Mouse (Mus musculus) layer of hippocampus, postnatal 10 days (tissue): Measurements from ENCODE around the gene Krtap12-1. TPM values are rescaled to one million over a fixed set of nuclear protein-coding genes. Genes with fewer than 3 reads are reported as not detected.
"Not testable (repeated sequence)": the region's sequence is repeated elsewhere in the genome, so short reads cannot be mapped to it uniquely, and the experiment has no call there.

ENCODE experiments used
- DNase-seq, 2 experiments: peaks; one replicate each; pipeline ENCODE4 v3.0.0; 2021; ENCODE audit warnings: low spot score in 2 of 2
- total RNA-seq, 2 experiments: library from RNA; stranded (reverse); gene quantifications; 2 replicates each; pipeline ENCODE4 v1.2.3; 2021

The Krtap12-1 gene
- total RNA-seq, 2 experiments from 2014 or later, result not detected

DNA sequence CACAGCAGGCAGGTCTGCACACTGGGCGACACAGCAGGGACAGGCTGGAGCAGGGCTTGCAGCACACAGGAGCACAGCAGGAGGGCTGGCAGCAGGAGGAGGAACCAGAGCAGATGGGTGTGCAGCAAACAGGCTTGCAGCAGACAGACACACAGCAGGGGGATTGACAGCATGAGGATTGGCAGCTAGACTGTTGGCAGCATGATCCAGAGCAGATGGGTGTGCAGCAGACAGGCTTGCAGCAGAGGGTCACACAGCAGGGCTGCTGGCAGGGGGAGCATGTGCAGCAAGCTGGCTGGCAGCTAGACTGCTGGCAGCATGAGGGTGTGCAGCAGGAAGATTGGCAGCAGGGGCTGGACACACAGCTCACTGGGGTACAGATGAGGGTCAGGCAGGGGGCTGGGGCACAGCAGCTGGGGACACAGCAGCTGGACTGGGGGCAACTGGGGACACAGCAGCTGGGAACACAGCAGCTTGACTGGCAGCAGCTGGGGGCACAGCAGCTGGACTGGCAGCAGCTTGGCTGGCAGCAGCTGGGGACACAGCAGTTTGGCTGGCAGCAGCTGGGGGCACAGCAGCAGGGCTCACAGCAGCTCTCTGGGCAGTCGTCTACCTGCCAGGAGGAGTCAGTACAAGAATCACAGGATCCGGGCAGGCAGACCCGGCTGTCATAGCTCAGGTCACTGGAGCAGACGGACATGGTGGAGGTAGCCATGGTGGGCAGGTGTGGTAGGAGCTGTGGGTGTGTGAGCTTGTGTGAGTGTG lies 21.7 kb downstream of the Krtap12-1 start, which contains the start of gene Gm18596:
Gene Gm18596 (minus strand): TSS at position 715 of the 765 bp plus-strand sequence.
- DNase-seq, result peak in 1 of 2 experiments; percentile 32

- DNase-seq, result not testable (repeated sequence)
Observed at GRCm38 (mm10) chr10:77750686-77751085, 30.3 kb downstream of the Krtap12-1 start.

DNA sequence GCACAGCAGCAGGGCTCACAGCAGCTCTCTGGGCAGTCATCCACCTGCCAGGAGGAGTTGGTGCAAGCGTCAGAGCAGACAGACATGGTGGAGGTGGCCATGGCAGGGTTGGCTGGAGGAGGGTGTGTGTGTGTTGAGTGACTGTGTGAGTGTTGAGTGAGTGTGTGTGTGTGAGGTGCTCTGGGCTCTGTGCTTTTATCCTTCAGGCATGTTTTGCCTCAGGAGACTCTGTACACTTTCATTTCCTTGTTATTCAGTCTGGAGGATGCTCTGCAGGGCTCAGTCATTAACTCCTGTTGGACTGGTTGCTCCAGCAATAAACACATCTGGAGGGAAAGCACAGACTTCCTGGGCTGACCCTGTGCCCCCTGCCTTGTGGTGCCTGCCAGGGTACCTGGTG lies 30.9 kb downstream of the Krtap12-1 start, which contains the start of gene Gm9736:
Gene Gm9736 (minus strand): TSS at position 101 of the 400 bp plus-strand sequence.
- DNase-seq, result not testable (repeated sequence)

GRCm38 (mm10) chr10:77752312-77752711 lies 31.9 kb downstream of the Krtap12-1 start:
- DNase-seq, result not testable (repeated sequence)

DNA sequence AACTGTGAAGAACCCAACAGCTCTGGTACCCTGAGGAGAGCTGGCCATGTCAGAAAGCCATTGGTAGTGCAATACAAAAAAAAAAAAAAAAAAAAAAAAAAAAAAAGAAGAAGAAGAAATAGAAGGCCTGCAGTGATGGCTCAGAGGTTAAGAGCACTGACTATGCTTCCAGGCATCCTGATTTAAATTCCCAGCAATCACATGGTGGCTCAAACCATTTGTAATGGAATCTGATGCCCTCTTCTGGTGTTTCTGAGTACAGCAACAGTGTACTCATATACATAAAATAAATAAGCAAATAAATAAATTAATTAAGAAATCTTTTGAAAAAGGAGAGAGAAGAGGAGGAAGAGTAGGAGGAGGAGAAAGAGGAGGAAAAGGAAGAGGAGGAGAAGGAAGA lies 33.0 kb downstream of the Krtap12-1 start:
- no peak for DNase-seq

DNA sequence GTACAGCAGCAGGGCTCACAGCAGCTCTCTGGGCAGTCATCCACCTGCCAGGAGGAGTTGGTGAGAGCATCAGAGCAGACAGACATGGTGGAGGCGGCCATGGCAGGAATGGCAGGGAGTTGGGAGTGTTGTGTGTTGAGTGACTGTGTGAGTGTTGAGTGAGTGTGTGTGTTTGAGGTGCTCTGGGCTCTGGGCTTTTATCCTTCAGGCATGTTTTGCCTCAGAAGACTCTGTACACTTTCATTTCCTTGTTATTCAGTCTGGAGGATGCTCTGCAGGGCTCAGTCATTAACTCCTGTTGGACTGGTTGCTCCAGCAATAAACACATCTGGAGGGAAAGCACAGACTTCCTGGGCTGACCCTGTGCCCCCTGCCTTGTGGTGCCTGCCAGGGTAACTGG lies 39.2 kb downstream of the Krtap12-1 start, which contains the start of gene Gm3233:
Gene Gm3233 (minus strand): TSS at position 101 of the 400 bp plus-strand sequence.
- DNase-seq, result not testable (repeated sequence)

- DNase-seq, result no peak
Observed at GRCm38 (mm10) chr10:77769727-77770126, 49.3 kb downstream of the Krtap12-1 start.

Other genes starting within 250 kb of the Krtap12-1 start
- gene Fam207a, start 204.8 kb upstream of the Krtap12-1 start, total RNA-seq, result 10 to 100 TPM; 36.5 to 39.7 TPM
- gene Itgb2, start 190.3 kb upstream of the Krtap12-1 start, total RNA-seq, result 1 to 10 TPM; 3.5 to 3.8 TPM
- 10 to 100 TPM; 71.6 to 82.0 TPM for gene Pttg1ip, start 138.9 kb upstream of the Krtap12-1 start, total RNA-seq
- 100 to 1,000 TPM; 129 to 156 TPM for gene Sumo3, start 114.5 kb upstream of the Krtap12-1 start, total RNA-seq
- gene Gm49325, start 114.4 kb upstream of the Krtap12-1 start, total RNA-seq, result 10 to 100 TPM; 17.9 to 34.8 TPM
- 10 to 100 TPM; 46.6 to 54.3 TPM for gene Ube2g2, start 98.3 kb upstream of the Krtap12-1 start, total RNA-seq
- gene Tspear, start 34.0 kb upstream of the Krtap12-1 start, total RNA-seq, result not detected
- not detected for gene Gm19402, start 29.8 kb upstream of the Krtap12-1 start, total RNA-seq
- not detected for gene Gm9508, start 23.4 kb upstream of the Krtap12-1 start, total RNA-seq
- gene Gm10272, start 14.0 kb upstream of the Krtap12-1 start, total RNA-seq, result not detected
- gene Gm10024, start 9.1 kb upstream of the Krtap12-1 start, total RNA-seq, result not detected
- not detected for gene Gm10142, start 4.8 kb upstream of the Krtap12-1 start, total RNA-seq
- gene Gm10100, start 5.9 kb downstream of the Krtap12-1 start, total RNA-seq, result not detected
- not detected for gene Gm18596, start 22.0 kb downstream of the Krtap12-1 start, total RNA-seq
- not detected for gene Gm9736, start 30.8 kb downstream of the Krtap12-1 start, total RNA-seq
- gene Gm3233, start 39.1 kb downstream of the Krtap12-1 start, total RNA-seq, result not detected
- gene Gm3238, start 50.7 kb downstream of the Krtap12-1 start, total RNA-seq, result not detected
- not detected for gene Gm7138, start 56.3 kb downstream of the Krtap12-1 start, total RNA-seq
- gene Gm3250, start 61.9 kb downstream of the Krtap12-1 start, total RNA-seq, result not detected
- gene Gm7137, start 67.6 kb downstream of the Krtap12-1 start, total RNA-seq, result not detected
- not detected for gene Gm9639, start 74.5 kb downstream of the Krtap12-1 start, total RNA-seq
- not detected for gene Gm19668, start 78.5 kb downstream of the Krtap12-1 start, total RNA-seq
- not detected for gene Gm9507, start 91.2 kb downstream of the Krtap12-1 start, total RNA-seq
- gene Gm2696, start 94.1 kb downstream of the Krtap12-1 start, total RNA-seq, result not detected
- not detected for gene Krtap10-4, start 106.5 kb downstream of the Krtap12-1 start, total RNA-seq
- gene Krtap10-10, start 115.3 kb downstream of the Krtap12-1 start, total RNA-seq, result not detected
- gene Gm36176, start 126.2 kb downstream of the Krtap12-1 start, total RNA-seq, result not detected
- not detected for gene Gm10318, start 132.3 kb downstream of the Krtap12-1 start, total RNA-seq
- gene Gm3285, start 141.4 kb downstream of the Krtap12-1 start, total RNA-seq, result not detected
- 10 to 100 TPM; 19.2 to 20.6 TPM for gene Lrrc3, start 181.9 kb downstream of the Krtap12-1 start, total RNA-seq
- 10 to 100 TPM; 26.0 to 27.3 TPM for gene Trpm2, start 250.0 kb downstream of the Krtap12-1 start, total RNA-seq